Mouse (Mus musculus) neutrophil, adult 5-6 weeks (primary cell): ENCODE data around the gene Klc3. TPM values are rescaled to one million over a fixed set of nuclear protein-coding genes. Genes with fewer than 3 reads are reported as not detected.

Experiments
- ATAC-seq: fragments of 151-379, 151-347 bp; 2 replicates; pipeline ENCODE4 v1.8.0; 2017; ENCODE audit warnings: mild to moderate bottlenecking, moderate TSS enrichment; ENCODE audit not compliant: insufficient number of reproducible peaks, poor library complexity, low FRiP score, severe bottlenecking; ENCODE audit errors: extremely low read depth
- total RNA-seq: library from RNA; stranded (forward); fragments of 200-1000 nt; gene quantifications from 2 replicates; pipeline ENCODE4 v1.2.3, GENCODE M21; 2017

Klc3 gene
- total RNA-seq: 0.81 TPM in 1 of 2 replicates, not detected in the other

- ATAC-seq: peak; percentile 51
Observed at GRCm38 (mm10) chr7:19403731-19404296, at the start of gene Klc3. Klc3 (minus strand) TSS chr7:19404104.

DNA sequence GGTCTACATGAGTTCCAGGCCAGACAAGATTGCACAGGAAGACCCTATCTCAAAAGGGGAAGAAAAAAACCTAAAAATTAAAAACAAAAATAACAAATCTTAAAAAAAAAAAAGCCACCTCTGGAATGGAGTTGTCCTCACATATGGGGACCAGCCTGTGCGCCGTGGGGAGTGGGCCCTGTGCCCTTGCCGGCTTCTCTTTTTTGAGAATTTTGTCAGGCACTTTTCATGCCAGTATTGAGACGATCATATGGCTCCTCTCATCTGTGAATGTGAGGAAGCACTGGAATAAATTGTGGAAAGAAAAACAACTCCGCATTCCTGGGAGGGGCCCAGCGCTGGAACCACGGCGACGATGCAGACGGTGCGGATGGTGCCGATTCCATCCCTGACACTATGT is 45.3 kb upstream of the Klc3 start:
- ATAC-seq: no peak

DNA sequence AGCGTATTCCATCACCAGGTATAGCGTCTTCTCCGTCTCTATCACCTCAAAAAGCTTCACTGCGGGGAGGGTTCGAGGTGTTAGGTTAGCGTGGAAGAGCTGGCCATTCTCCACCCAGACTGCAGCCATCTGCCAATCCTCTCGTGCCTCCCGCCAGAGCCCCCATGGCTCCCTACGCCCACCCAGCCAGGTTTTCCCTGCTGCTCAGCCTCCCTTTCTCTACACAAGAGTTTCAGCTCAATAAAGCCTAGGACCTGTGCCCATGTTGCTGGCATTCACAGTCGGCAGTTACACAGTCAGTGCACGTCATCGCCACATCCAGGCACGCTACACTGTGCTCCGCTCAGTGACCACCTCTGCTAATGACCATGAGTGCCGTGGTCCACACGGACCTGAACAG is 43.8 kb upstream of the Klc3 start:
- ATAC-seq: no peak

- no peak for ATAC-seq
Observed at GRCm38 (mm10) chr7:19444801-19445200, 40.9 kb upstream of the Klc3 start.

DNA sequence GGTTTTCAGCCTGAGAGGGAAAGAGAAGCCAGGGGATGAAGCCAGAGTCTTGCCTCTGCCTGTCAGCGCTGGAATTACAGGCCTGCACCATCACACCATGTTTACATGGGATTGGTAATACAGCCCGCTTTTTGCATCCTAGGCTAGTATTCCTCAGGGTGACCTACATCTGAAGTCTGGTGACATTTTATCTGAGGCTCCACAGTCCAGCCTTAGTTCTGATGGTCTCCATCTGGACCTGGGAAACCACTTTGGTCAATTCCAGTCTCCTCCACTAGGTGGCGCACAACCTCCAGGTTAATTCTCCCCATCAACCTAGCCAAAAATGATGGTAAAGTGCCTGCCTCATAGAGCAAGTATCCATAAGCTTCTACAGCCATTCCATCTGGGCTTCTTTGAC is 39.4 kb upstream of the Klc3 start:
- ATAC-seq: peak; percentile 54

DNA sequence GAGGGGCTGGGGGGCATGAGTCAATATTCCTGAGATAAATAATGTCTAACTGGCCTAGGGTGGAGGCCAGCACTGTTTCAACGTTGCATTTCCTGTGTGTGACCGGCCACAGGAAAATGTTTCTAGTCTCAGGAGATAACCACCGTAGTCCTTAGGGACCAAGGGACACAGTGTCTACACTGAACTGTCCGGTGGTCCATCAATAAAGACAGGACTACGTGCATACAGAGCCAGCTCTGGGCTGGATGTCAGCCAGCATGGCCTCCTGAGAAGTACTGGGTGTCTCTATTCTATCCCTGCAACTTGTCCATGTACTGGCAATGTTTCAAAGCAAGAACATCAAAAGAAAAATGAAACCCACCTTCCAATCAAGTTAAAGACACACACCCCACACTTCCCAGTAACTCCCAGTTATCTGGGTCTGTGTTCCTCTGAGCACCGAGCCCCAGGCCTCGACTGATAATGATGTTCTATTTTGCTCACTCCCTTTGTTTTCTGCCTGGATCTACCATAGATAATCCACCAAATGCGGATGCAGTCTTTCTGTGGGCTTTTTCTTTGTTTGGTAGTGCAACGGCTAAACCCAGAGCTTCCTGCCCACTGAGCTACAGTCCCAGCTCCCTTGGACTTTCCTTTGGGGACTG is 37.7 kb upstream of the Klc3 start:
- ATAC-seq: no peak

DNA sequence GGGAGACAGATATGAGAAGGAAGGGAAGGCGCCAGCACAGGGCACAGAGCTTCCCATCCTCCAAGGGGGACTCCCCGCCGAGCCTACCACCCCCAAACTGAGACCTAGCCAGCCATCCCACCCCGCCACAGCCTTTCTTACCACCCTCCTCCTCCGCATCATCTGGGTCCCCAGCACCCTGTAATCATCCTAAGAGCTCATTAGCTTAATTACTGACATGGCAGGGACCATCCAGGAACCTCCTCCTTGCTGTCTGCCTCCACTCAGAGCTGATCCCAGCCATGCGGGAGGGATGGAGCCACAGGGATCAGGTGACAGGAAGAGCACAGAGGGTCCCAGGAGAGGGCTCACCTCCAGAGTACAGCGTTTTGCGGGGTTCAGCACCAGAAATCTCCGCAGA is 33.1 kb upstream of the Klc3 start:
- ATAC-seq: no peak

GRCm38 (mm10) chr7:19436276-19436675 is 32.4 kb upstream of the Klc3 start:
- no peak for ATAC-seq

GRCm38 (mm10) chr7:19432475-19432874 is 28.6 kb upstream of the Klc3 start:
- ATAC-seq: no peak

DNA sequence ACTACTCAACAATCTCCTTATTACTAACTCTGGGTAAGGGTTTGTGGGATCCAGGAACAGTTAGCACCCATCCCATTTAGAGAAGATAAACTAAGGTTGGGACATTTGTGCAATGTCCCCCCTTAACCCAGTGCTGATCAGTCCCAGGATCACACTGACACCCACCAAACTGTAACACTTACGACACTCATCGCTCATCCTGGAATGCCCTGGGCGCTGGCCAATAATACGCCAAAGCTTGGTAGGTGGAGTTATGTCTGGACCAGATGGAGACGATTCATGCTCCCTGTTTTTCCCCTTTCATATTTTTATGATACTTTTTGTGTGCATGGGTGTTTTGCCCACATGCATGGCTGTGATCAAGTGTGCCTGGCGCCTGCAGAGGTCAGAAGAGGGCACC is 26.5 kb upstream of the Klc3 start:
- ATAC-seq: no peak

GRCm38 (mm10) chr7:19429726-19430125 is 25.8 kb upstream of the Klc3 start:
- ATAC-seq: no peak

DNA sequence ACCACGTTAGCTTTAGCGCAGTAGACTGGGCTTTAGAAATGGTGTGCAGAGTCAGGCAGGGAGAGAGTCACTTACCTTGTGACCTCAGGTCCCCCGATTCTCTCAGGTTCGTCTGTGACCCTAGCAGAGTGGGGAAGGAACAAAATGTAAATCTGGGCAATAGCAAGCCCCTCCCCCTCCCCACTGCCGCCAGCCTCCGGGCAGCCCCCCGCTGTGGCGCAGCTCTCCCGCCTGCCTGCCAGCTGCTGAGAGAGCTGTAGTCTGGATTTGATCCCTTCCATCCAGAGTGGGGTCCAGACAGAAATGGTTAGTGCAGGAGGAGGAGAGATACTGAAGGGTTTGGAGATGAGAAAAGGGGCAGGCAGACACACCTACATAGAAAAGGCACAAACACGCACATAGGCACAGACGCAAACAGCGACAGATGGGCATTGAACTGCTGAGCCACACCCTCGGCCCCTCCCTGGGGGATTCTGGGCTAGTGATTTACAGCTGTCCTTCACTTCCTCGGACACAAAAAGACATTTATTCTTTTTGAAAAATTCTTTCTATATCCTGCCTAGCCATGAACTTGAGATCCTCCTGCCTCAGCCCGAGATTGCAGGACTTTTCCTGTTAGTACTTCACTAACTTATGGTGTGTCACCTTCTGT is 24.2 kb upstream of the Klc3 start:
- ATAC-seq: no peak

DNA sequence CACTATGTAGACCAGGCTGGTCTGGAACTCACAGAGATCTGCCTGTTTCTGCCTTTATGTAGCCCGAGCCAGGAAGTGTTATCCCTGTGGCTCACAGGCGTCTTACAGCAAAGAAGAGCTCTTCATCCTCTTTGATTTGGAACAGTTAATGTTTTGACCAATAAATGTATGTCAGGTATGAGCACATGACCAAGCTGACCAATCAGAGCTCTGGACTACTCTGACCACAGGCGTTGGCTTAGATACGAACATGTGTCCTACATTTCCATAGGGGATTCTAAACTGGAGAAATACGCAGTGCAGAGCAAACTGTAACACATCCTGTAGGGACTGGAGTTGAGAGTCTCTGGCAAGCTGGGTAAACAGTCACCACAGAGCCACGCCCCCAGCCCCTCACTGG is 23.0 kb upstream of the Klc3 start:
- no peak for ATAC-seq

DNA sequence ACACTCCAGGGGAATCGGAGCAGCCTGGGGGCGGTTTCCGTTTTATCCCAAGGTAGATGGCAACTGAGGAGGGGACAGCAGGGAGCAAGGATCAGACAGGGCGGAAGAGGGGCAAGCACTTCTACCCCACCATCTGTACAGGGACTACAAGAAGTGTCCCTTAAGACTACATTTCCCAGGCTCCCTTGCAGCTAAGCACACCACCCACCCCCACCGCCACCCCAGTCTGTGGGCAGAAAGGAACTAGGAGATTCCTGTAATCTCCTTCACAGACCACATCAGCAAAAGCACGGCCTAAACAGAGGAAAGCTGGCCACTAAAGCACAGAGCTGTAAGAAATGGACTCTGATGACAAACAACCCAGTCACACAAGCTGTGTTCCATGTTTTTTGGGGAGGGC is 22.4 kb upstream of the Klc3 start:
- ATAC-seq: no peak

DNA sequence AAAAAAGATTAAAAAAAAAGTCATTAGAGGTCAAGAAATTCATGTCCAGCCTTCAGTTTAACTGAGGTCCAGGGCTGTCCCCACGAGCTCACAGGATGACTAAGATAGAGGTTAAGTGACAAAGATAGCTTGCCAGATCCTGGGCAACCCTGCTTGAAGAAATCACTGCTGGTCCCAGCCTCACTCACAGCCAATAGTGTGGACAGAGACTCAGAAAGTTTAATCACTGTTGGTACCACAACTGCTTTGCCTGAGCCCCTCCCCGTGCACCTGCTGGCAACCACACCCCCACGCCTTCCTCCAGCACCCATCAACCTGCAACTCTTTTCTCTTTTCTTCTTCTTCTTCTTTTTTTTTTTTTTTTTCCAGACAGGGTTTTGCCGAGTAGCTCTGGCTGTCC is 20.1 kb upstream of the Klc3 start:
- ATAC-seq: no peak

DNA sequence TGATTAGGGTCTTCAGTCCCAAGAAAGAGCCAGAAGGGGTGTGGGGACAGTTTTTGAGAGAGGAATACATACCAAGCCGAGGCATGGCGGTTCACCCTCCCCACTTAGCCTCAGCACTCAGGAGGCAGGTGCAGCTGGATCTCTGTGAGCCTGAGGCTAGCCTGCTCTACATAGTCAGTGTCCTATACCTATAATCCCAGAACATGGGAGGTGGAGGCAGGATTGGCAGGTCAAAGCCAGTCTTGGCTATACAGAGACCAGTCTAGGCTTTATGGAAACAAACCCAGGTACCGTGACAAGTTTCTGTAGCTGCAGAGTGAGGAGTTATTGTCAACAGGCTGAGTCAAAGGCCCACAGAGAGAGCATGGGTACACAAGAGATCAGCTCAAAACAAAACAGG is 19.2 kb upstream of the Klc3 start:
- no peak for ATAC-seq

DNA sequence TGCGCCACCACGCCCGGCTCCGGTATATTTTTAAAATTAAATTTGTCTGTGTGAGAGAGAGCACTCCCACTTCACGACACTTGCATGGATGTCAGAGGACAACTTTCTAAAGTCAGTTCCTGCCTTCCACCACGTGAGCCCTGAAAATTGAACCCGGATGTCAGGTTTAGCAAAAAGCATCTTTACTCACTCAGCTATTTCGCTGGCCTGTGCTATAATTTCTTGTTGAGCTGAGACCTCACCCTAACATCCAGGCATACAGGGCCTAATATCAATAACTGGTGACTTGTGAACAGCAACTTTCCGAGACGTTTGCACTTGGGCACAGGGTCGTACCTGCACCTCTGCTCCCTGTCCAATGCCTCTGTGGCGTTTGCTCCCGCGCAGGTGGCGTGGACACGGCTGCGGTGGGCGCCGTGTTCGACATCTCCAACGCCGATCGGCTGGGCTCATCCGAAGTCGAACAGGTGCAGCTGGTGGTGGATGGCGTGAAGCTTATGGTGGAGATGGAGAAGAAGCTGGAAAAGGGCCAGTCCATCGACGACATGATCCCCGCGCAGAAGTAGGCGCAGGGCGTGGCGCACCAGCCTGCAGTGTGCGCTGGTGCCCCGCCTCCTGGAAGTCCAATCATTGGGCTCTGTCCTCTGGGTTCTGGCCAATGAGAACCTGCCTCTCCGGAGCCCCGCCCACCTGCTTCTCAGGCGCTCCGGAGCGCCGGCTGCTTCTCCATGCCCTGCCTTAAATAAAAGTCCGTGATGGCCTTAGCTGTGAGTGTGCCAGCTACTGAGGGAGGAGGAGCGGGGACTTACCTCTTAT is 17.1 kb upstream of the Klc3 start:
- ATAC-seq: peak; percentile 85

DNA sequence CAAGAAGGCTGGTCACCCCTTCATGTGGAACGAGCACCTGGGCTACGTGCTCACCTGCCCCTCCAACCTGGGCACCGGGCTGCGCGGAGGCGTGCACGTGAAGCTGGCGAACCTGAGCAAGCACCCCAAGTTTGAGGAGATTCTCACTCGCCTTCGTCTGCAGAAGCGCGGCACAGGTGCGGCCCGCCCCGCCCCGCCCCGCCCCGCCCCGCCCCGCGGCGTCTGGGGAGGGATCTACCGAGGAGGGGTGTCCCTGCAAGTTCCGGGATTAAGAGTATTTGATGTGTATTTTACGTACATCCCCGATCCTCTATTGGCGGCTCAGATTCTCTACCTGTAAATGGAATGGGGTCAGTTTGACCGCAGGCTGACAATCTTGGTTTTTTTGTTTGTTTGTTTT is 16.2 kb upstream of the Klc3 start:
- no peak for ATAC-seq

DNA sequence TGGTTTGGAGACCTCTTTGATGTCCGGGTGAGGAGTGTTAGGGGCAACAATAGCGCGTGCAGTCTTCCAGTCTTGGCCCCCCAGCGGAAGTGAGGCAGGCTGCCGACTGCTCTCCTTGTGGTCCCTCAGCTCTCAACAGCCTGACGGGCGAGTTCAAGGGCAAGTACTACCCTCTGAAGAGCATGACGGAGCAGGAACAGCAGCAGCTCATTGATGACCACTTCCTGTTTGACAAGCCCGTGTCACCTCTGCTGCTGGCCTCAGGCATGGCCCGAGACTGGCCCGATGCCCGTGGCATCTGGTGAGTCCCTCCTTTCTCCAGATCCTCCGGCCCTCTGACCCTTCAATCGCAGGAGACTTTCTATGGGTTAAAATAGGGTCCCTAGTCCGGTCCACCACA is 12.7 kb upstream of the Klc3 start:
- no peak for ATAC-seq

DNA sequence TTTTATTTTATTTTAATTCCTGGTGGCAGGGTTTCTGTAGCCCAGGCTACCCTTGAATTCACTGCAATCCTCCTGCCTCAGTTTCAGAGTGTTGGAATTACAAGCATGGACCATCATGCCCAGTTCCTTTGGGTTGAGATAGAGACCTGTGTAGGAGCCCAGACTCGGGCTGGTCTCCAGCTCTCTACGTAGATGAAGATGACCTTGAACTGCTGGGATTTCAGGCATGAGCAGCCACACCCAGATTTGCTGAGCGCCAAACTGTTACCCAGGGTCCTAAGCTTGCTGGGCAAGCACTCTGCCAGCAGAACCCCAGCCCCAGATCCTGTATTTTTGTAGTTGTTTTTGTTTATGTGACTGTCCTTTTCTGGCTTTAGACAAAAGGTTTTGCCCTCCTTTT is 9.6 kb upstream of the Klc3 start:
- no peak for ATAC-seq
